In the genomic region with DNA sequence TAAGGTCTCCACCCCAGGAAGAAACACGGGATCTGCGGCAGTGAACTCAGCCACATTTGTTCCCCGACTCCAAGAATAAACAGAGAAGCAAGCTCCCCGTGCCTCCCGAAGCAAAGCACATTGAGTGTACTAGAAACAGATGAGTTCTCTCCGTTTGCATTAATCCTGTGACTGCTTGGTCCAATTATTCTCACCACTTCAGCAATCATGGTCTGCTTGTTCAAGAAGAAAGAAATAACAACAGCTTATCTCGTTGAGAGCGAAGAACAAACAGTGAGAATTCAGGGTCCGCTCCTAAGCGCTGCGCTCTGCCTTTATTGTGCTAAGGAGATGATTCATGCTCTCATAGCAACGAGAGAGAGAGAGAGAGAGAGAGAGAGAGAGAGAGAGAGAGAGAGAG, we compare ENCODE assay signal across 9 mouse cellular contexts.
A peak's percentile ranks its signal among the peaks of the same experiment; 100 is the strongest.
DNase-seq lines count a peak whose midpoint lies in the region; ATAC-seq and TF ChIP-seq lines count a peak whose summit lies in the region.
"Had no signal": no experiment of that assay in that cellular context is flagged by ENCODE, and none has a peak within 500 bp of the region (broad histone marks: within the 10 kb centered on the region; RNA-seq: fewer than 3 reads in every experiment).

No protein-coding gene starts in this region.

- H3K9ac ChIP-seq in kidney, postnatal 0 days (ENCODE audit: low read depth, low read length): no peak overlapping the region
- H3K9ac ChIP-seq: liver, embryonic 14.5 days had no signal

- 53% methylated on average over 12 of the region's 12 CpGs for WGBS in kidney, postnatal 0 days

- no peaks in the 10 kb centered on the region for H3K27me3 ChIP-seq in kidney, postnatal 0 days (ENCODE audit: insufficient read depth, low read length)

- no peak for ATAC-seq in kidney, postnatal 0 days (replicated peaks; ENCODE audit: low FRiP score, low read depth)
- no peak for ATAC-seq in erythroblast, adult 5-6 weeks (replicated peaks; ENCODE audit: low FRiP score, poor library complexity, severe bottlenecking)

- H3K4me1 ChIP-seq in kidney, postnatal 0 days (replicated peaks; ENCODE audit: insufficient read depth, low read length): no peaks in the 10 kb centered on the region

- no peaks in the 10 kb centered on the region for H3K36me3 ChIP-seq in kidney, postnatal 0 days (ENCODE audit: insufficient read depth, low read length)

- no peak for TF ChIP-seq CTCF in kidney, postnatal 0 days (IDR thresholded peaks at IDR 0.05; ENCODE audit: low read depth)

- no peak overlapping the region for H3K27ac ChIP-seq in kidney, postnatal 0 days
- H3K27ac ChIP-seq: liver, embryonic 14.5 days had no signal

- H3K4me3 ChIP-seq in kidney, postnatal 0 days (replicated peaks; ENCODE audit: low read depth, low read length): no peak overlapping the region

- no peak overlapping the region for H3K4me2 ChIP-seq in kidney, postnatal 0 days (ENCODE audit: low read length)

- DNase-seq in kidney, postnatal 0 days (ENCODE audit: low spot score): peak; percentile 24
- DNase-seq in kidney, adult 9 months: no peak
- DNase-seq in frontal cortex, postnatal 14 days (ENCODE audit: low spot score in 2 of 2): peak; percentile 13 to 14
- peak; percentile 5 to 37 for DNase-seq in layer of hippocampus, adult 18-20 months (ENCODE audit: low spot score in 2 of 2)
- peak; percentile 30 to 33 for DNase-seq in right cerebral cortex, adult 2 months (ENCODE audit: low spot score in 2 of 2)
- no peak for DNase-seq in adrenal gland, adult 2 months
- DNase-seq in heart, adult 18-20 months: no peak

- no peaks in the 10 kb centered on the region for H3K9me3 ChIP-seq in kidney, postnatal 0 days (replicated peaks; ENCODE audit: low read length)

Comparison
In these comparisons a context has a peak if more than half of its experiments do, and no peak if none do; other contexts are left out.
1. DNase-seq: peak in kidney, postnatal 0 days (single experiment), frontal cortex, postnatal 14 days (2 of 2), layer of hippocampus, adult 18-20 months (2 of 2) and right cerebral cortex, adult 2 months (2 of 2); none in kidney, adult 9 months (single experiment), adrenal gland, adult 2 months (single experiment) and heart, adult 18-20 months (0 of 2).